Mouse (Mus musculus): ENCODE results near the gene Ncs1.

Gene Ncs1

DNA sequence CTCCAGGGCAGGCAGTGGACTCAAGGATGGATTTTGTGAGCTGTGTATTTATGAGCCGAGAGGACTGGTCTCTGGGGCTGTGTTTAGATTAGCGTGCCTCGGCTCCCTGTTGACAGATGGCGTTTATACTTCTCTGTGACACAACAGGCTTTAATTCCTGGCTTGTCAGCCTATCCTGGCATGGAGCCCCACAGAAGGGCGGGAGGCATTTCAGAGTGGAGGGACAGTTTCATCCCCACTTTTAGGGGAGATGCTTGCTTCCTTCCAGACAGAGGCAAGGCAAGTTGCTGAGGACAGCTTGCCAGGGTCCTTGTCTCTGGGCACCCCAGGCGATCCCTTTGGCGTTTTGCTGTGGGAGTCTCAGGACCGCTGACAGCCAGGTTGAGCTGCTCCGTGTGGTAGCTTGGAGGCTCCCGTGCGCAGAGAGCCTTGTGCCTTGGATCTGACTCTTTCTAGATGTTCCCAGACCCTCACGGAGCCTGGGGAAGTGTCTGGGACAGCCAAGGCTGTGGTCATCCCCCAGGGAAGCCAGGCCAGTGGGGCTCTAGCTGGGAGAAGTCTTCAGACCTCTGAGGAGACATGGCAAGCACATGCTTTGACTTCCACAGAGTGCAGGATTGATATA is 92.2 kb downstream of the Ncs1 start:
- DNase-seq (ENCODE audit: low read depth, low spot score): no peak

DNA sequence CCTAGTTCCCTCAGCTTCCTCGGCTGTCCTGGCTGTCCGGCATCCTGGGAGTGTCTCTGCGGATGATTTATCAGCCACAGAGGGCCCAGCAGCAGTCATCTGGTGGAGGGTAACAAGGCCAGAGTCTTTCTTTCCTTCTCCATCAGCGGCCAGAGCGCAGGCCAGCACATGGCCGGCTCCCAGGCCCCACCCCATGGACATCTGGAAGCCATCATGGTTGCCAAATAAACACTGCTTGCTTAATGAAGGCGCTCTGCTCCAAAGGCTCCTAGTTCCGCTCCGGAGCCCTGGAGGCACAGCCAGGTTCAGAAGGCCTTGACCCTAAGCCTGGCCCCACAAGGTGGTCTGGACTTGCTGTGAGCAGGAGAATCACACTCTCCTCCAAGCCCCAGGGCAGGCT is 94.2 kb downstream of the Ncs1 start:
- DNase-seq (ENCODE audit: low read depth, low spot score): no peak

DNA sequence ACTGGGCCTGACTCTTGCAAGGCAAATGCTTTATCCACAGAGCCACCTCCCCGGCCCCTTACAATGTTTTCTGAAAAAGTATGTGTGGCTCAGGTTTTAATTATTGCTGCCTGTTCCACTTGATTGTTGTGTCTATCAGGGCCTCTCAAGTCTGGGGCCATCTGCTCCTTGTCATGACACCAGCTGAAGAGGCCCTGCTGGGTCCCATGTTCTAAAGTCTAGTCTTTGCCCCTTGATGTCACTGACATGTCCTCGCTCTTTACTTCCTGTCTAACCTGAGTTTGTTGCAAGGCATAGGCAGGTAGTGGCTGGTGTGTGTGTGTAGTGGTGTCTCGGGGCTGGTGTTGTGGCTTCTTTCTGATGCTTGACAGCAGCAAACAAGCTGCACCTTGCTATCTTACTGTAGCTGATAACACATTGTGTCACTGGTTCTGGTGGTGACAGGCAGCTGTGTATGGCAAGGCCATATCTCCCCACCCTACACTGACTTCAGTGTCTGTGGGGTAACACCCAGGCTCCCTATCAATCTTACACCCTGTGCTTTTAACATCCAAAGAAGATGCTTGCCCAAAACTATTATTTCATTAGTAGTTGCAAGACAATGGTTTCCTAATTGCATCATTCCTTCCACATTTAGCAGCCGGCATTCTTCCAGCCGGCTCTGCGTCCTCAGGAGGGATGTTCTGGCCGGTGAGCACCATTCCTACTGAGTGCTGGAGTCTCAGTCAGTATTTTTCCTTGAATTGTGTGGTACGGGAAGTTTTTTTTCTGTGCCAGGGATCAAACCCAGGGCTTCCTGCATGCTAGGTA is 96.3 kb downstream of the Ncs1 start:
- DNase-seq (ENCODE audit: low read depth, low spot score): no peak

Data from A20 (cell line).